In genomic region chrX:155622961-155623599, GRCm38 (mm10) we compare ENCODE assay signal across 8 mouse cellular contexts. TPM values are rescaled to one million over a fixed set of nuclear protein-coding genes. Genes with fewer than 3 reads are reported as not detected.
DNase-seq lines count a peak whose midpoint lies in the region; ATAC-seq and TF ChIP-seq lines count a peak whose summit lies in the region.

No protein-coding gene starts in this region.

- DNase-seq in heart, postnatal 0 days (ENCODE audit: low spot score): no peak
- DNase-seq in heart, postnatal 10 days: no peak
- DNase-seq in layer of hippocampus, adult 2 months (ENCODE audit: low spot score in 2 of 2): peak in 1 of 2 experiments; percentile 17
- peak; percentile 13 for DNase-seq in stomach, postnatal 0 days (ENCODE audit: low spot score)
- DNase-seq in adipocyte (ENCODE audit: low spot score): no peak

- no peak overlapping the region; the same call in 1 of the 2 replicates for H3K9ac ChIP-seq in heart, postnatal 0 days (replicated peaks; ENCODE audit: low read depth, low read length)
- peak overlapping the region; percentile 35; the same call in 1 of the 2 replicates for H3K9ac ChIP-seq in stomach, postnatal 0 days (ENCODE audit: low read length)

- H3K36me3 ChIP-seq in heart, postnatal 0 days (replicated peaks; ENCODE audit: control insufficient read depth, insufficient read depth, low read length): no peaks in the 10 kb centered on the region
- H3K36me3 ChIP-seq in stomach, postnatal 0 days (ENCODE audit: control insufficient read depth, insufficient read depth, low read length): no peaks in the 10 kb centered on the region

- TF ChIP-seq POLR2A in bone marrow, adult 2 months (IDR thresholded peaks at IDR 0.05; ENCODE audit: borderline replicate concordance, control insufficient read depth, low read depth, low read length): no peak
- TF ChIP-seq POLR2A in embryonic fibroblast, embryonic 13.5 days (IDR thresholded peaks at IDR 0.05; ENCODE audit: low read depth, low read length): no peak

- no peak overlapping the region for H3K27ac ChIP-seq in heart, postnatal 0 days (ENCODE audit: low read depth)
- no peak overlapping the region for H3K27ac ChIP-seq in bone marrow, adult 2 months (ENCODE audit: control insufficient read depth, insufficient read depth, low read depth, low read length, poor library complexity)
- H3K27ac ChIP-seq in embryonic fibroblast, embryonic 13.5 days (ENCODE audit: insufficient read depth, low read length): no peak overlapping the region
- peak overlapping the region; percentile 72 for H3K27ac ChIP-seq in layer of hippocampus, adult 2 months
- 0 out of 2 replicates have a peak overlapping the region, but pooled peaks have one; percentile 4 for H3K27ac ChIP-seq in stomach, postnatal 0 days (replicated peaks)

- no peaks in the 10 kb centered on the region for H3K4me1 ChIP-seq in heart, postnatal 0 days (ENCODE audit: control insufficient read depth, insufficient read depth)
- H3K4me1 ChIP-seq in bone marrow, adult 2 months (ENCODE audit: control insufficient read depth, insufficient read depth, low read length): no peaks in the 10 kb centered on the region
- H3K4me1 ChIP-seq in embryonic fibroblast, embryonic 13.5 days (ENCODE audit: control insufficient read depth, insufficient read depth, low read length): no peaks in the 10 kb centered on the region
- H3K4me1 ChIP-seq in stomach, postnatal 0 days (replicated peaks; ENCODE audit: control insufficient read depth, insufficient read depth): no peaks in the 10 kb centered on the region

- H3K9me3 ChIP-seq in heart, postnatal 0 days (replicated peaks; ENCODE audit: control insufficient read depth, low read length): no peaks in the 10 kb centered on the region
- no peaks in the 10 kb centered on the region for H3K9me3 ChIP-seq in stomach, postnatal 0 days (ENCODE audit: control insufficient read depth, low read length)

- 20% methylated on average over 19 of the region's 69 CpGs for WGBS in heart, postnatal 0 days
- 23% methylated on average over 44 of the region's 69 CpGs for WGBS in bone marrow, adult 2 months
- 9% methylated on average over 30 of the region's 69 CpGs for WGBS in stomach, postnatal 0 days

- ATAC-seq in heart, postnatal 0 days (ENCODE audit: insufficient read depth, low read depth): 0 out of 2 replicates have a peak, but pooled peaks have one; percentile 8
- ATAC-seq in megakaryocyte progenitor cell, adult 5-6 weeks (replicated peaks; ENCODE audit: poor library complexity): 0 out of 2 replicates have a peak, but pooled peaks have one; percentile 7
- no peak; the same call in 1 of the 2 replicates for ATAC-seq in stomach, postnatal 0 days (ENCODE audit: low FRiP score, low TSS enrichment)

- peak overlapping the region; percentile 92 for H3K4me2 ChIP-seq in heart, postnatal 0 days (ENCODE audit: low read depth, low read length)
- H3K4me2 ChIP-seq in stomach, postnatal 0 days (replicated peaks; ENCODE audit: low read depth): peak overlapping the region; percentile 60

- intact Hi-C loops in heart, postnatal 10 days (cut with DNase I): no loop called here

- H3K4me3 ChIP-seq in heart, postnatal 0 days (ENCODE audit: low read depth, low read length): peak overlapping the region; percentile 54
- peak overlapping the region; percentile 4 for H3K4me3 ChIP-seq in bone marrow, adult 2 months (replicated peaks; ENCODE audit: control insufficient read depth, low read depth, low read length)
- H3K4me3 ChIP-seq in embryonic fibroblast, embryonic 13.5 days (ENCODE audit: insufficient read depth, low read length): peak overlapping the region; percentile 51
- H3K4me3 ChIP-seq in layer of hippocampus, adult 2 months: peak overlapping the region; percentile 56
- H3K4me3 ChIP-seq in stomach, postnatal 0 days (ENCODE audit: low read depth, low read length): peak overlapping the region; percentile 43

- no peak for TF ChIP-seq EP300 in heart, postnatal 0 days (IDR thresholded peaks at IDR 0.05; ENCODE audit: low read depth)
- TF ChIP-seq EP300 in stomach, postnatal 0 days (optimal IDR thresholded peaks at IDR 0.05): no peak

- H3K27me3 ChIP-seq in heart, postnatal 0 days (ENCODE audit: control insufficient read depth, insufficient read depth, low read length): peaks cover 35% of the 10 kb centered on the region
- no peaks in the 10 kb centered on the region for H3K27me3 ChIP-seq in stomach, postnatal 0 days (ENCODE audit: control insufficient read depth, insufficient read depth, low read length)

- no peak for TF ChIP-seq CTCF in heart, postnatal 0 days (IDR thresholded peaks at IDR 0.05; ENCODE audit: low read depth)
- no peak for TF ChIP-seq CTCF in bone marrow, adult 2 months (IDR thresholded peaks at IDR 0.05; ENCODE audit: control insufficient read depth, insufficient read depth, low read length)
- no peak for TF ChIP-seq CTCF in embryonic fibroblast, embryonic 13.5 days (IDR thresholded peaks at IDR 0.05; ENCODE audit: borderline replicate concordance, insufficient read depth, low read length)
- no peak for TF ChIP-seq CTCF in layer of hippocampus, adult 2 months (conservative IDR thresholded peaks at IDR 0.05)
- no peak for TF ChIP-seq CTCF in stomach, postnatal 0 days (IDR thresholded peaks at IDR 0.05; ENCODE audit: low read depth)

RNA-seq across cellular contexts. Expression of gene Ptchd1, which starts 0.5 kb away (rescaled TPM):
- total RNA-seq in heart, postnatal 0 days (2014; rRNA removed; ENCODE audit: low replicate concordance): 0.35 and 3.1 TPM in 2 replicates
- 0.19 and 0.34 TPM in 2 replicates for polyA plus RNA-seq in heart, postnatal 0 days (2015; fragmentation: Nextera tagmentation; extraction: Ambion mirVana)
- total RNA-seq in heart, postnatal 10 days (2021): under 1 TPM; 0.15 to 0.38 TPM
- 0.90 and 1.1 TPM in 2 replicates for polyA plus RNA-seq in bone marrow, adult 2 months (2011; ENCODE audit: insufficient read depth, insufficient read length, low replicate concordance, missing spikeins)
- 2.2 and 4.8 TPM in 2 replicates for polyA plus RNA-seq in embryonic fibroblast, embryonic 13.5 days (2011; ENCODE audit: insufficient read length, low read depth, missing spikeins)
- total RNA-seq in layer of hippocampus, adult 2 months (2021): 1 to 10 TPM; 5.8 to 6.6 TPM
- total RNA-seq in megakaryocyte progenitor cell, adult 5-6 weeks (2015): not detected in 2 replicates
- 0.21 TPM in 1 of 2 replicates, not detected in the other for total RNA-seq in megakaryocyte progenitor cell, adult 5-6 weeks (2017)
- polyA plus RNA-seq in stomach, postnatal 0 days (2015; fragmentation: Nextera tagmentation; extraction: Ambion mirVana): 1.8 and 2.0 TPM in 2 replicates

RNA-seq across cellular contexts. Expression of gene Gm15155, which starts 1.5 kb away (rescaled TPM):
- not detected in 2 replicates for total RNA-seq in heart, postnatal 0 days (2014; rRNA removed; ENCODE audit: low replicate concordance)
- polyA plus RNA-seq in heart, postnatal 0 days (2015; fragmentation: Nextera tagmentation; extraction: Ambion mirVana): not detected in 2 replicates
- not detected for total RNA-seq in heart, postnatal 10 days (2021)
- not detected in 2 replicates for polyA plus RNA-seq in bone marrow, adult 2 months (2011; ENCODE audit: insufficient read depth, insufficient read length, low replicate concordance, missing spikeins)
- not detected in 2 replicates for polyA plus RNA-seq in embryonic fibroblast, embryonic 13.5 days (2011; ENCODE audit: insufficient read length, low read depth, missing spikeins)
- not detected for total RNA-seq in layer of hippocampus, adult 2 months (2021)
- total RNA-seq in megakaryocyte progenitor cell, adult 5-6 weeks (2015): not detected in 2 replicates
- not detected in 2 replicates for total RNA-seq in megakaryocyte progenitor cell, adult 5-6 weeks (2017)
- polyA plus RNA-seq in stomach, postnatal 0 days (2015; fragmentation: Nextera tagmentation; extraction: Ambion mirVana): not detected in 2 replicates

Comparison
In these comparisons a context has a peak if more than half of its experiments do, and no peak if none do; other contexts are left out.
1. H3K27ac ChIP-seq: peak in layer of hippocampus, adult 2 months (single experiment) and stomach, postnatal 0 days (single experiment); none in heart, postnatal 0 days (single experiment), bone marrow, adult 2 months (single experiment) and embryonic fibroblast, embryonic 13.5 days (single experiment).
2. H3K4me3 ChIP-seq: peak in every context shown above with its lines; median percentile 56 in layer of hippocampus, adult 2 months; 54 in heart, postnatal 0 days; 51 in embryonic fibroblast, embryonic 13.5 days; 43 in stomach, postnatal 0 days; 4 in bone marrow, adult 2 months.